ENCODE assay signal across 10 mouse cellular contexts in the genomic region with DNA sequence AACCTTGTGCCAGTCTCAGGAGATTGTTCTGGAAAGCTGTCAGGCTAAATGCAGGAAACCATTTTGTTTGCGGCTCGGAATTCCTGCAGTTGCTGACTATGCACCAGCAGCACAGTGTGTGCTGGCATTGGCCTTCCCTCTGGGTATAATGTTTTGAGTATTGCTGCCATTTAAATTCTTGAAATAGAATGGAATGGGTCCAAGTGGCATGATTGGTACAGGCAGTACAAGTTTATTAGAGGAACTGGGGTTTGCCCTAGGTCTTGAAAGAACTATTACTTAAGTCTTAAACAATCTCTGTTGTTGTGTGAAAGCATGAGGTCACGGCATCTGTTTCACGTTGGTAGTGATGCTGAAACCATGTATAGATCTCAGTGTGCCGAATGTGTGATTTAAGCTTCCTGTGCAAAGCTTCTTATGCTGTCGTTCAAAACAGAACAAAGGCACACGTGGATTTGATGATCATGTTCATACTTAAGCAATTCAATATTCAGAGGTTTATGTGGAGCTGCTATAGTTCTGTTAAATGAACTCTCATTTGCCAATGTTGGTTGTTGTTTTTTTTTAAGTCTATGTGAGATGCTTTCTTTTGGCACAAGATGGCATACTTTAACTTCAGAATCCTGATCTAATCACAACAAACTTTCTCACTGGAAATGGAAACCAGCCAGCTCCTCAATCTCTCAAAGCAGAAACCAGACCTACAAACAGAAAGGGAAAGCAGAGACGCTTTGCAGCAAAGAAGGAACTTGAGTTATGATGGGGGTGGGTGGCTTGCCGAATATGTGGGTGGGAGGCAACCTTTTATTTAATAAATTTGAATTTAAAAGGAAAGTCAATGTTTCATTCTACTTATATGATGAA.
A peak's percentile ranks its signal among the peaks of the same experiment; 100 is the strongest.
DNase-seq lines count a peak whose midpoint lies in the region; ATAC-seq lines count a peak whose summit lies in the region.
"Had no signal": no experiment of that assay in that cellular context is flagged by ENCODE, and none has a peak within 500 bp of the region (broad histone marks: within the 10 kb centered on the region; RNA-seq: fewer than 3 reads in every experiment).

No protein-coding gene starts in this region.

- ATAC-seq in frontal cortex, adult (ENCODE audit: low TSS enrichment): 0 out of 2 replicates have a peak, but pooled peaks have one; percentile 44
- ATAC-seq in intestine, embryonic 15.5 days: no peak
- no peak for ATAC-seq in kidney, embryonic 15.5 days (replicated peaks; ENCODE audit: low FRiP score)

- DNase-seq in frontal cortex, postnatal 25 days (ENCODE audit: low spot score in 2 of 2): no peak
- DNase-seq in retina, adult 2 months (ENCODE audit: low read depth, low spot score): peak; percentile 2
- no peak for DNase-seq in retina, embryonic 14.5 days (ENCODE audit: low spot score)
- peak; percentile 19 to 52 for DNase-seq in heart, postnatal 10 days
- peak; percentile 7 for DNase-seq in skeletal muscle tissue, adult 2 months (ENCODE audit: low read depth, low spot score)
- DNase-seq: kidney, adult 2 months had no signal

- H3K4me1 ChIP-seq in intestine, embryonic 15.5 days (replicated peaks): no peaks in the 10 kb centered on the region
- H3K4me1 ChIP-seq in kidney, embryonic 15.5 days: no peaks in the 10 kb centered on the region
- H3K4me1 ChIP-seq: lung, embryonic 15.5 days had no signal

- H3K9ac ChIP-seq in intestine, embryonic 15.5 days: no peak overlapping the region
- H3K9ac ChIP-seq in kidney, embryonic 15.5 days: no peak overlapping the region
- H3K9ac ChIP-seq: lung, embryonic 15.5 days had no signal

- H3K9me3 ChIP-seq in intestine, embryonic 15.5 days: no peaks in the 10 kb centered on the region
- H3K9me3 ChIP-seq in kidney, embryonic 15.5 days (replicated peaks): no peaks in the 10 kb centered on the region
- H3K9me3 ChIP-seq: lung, embryonic 15.5 days had no signal

- H3K4me2 ChIP-seq in intestine, embryonic 15.5 days (replicated peaks): no peak overlapping the region
- H3K4me2 ChIP-seq in kidney, embryonic 15.5 days: no peak overlapping the region
- H3K4me2 ChIP-seq: lung, embryonic 15.5 days had no signal

- H3K27me3 ChIP-seq in intestine, embryonic 15.5 days (replicated peaks): no peaks in the 10 kb centered on the region
- H3K27me3 ChIP-seq in kidney, embryonic 15.5 days: no peaks in the 10 kb centered on the region
- H3K27me3 ChIP-seq: lung, embryonic 15.5 days had no signal

- 72% methylated on average over 9 of the region's 9 CpGs for WGBS in intestine, embryonic 15.5 days
- 71% methylated on average over 9 of the region's 9 CpGs for WGBS in kidney, embryonic 15.5 days

- no peak overlapping the region for H3K27ac ChIP-seq in intestine, embryonic 15.5 days
- no peak overlapping the region for H3K27ac ChIP-seq in kidney, embryonic 15.5 days
- H3K27ac ChIP-seq: lung, embryonic 15.5 days had no signal

- intact Hi-C loops in heart, postnatal 10 days (cut with DNase I): no loop called here

- H3K36me3 ChIP-seq in intestine, embryonic 15.5 days: no peaks in the 10 kb centered on the region
- H3K36me3 ChIP-seq in kidney, embryonic 15.5 days: no peaks in the 10 kb centered on the region
- H3K36me3 ChIP-seq: lung, embryonic 15.5 days had no signal

- no peak overlapping the region for H3K4me3 ChIP-seq in intestine, embryonic 15.5 days (replicated peaks)
- no peak overlapping the region for H3K4me3 ChIP-seq in kidney, embryonic 15.5 days (replicated peaks)
- H3K4me3 ChIP-seq: lung, embryonic 15.5 days had no signal

Comparison
In these comparisons a context has a peak if more than half of its experiments do, and no peak if none do; other contexts are left out.
1. DNase-seq: peak in retina, adult 2 months (single experiment), heart, postnatal 10 days (2 of 2) and skeletal muscle tissue, adult 2 months (single experiment); none in frontal cortex, postnatal 25 days (0 of 2) and retina, embryonic 14.5 days (single experiment).